Comparison of ENCODE assay signal across 11 mouse cellular contexts in the genomic region with DNA sequence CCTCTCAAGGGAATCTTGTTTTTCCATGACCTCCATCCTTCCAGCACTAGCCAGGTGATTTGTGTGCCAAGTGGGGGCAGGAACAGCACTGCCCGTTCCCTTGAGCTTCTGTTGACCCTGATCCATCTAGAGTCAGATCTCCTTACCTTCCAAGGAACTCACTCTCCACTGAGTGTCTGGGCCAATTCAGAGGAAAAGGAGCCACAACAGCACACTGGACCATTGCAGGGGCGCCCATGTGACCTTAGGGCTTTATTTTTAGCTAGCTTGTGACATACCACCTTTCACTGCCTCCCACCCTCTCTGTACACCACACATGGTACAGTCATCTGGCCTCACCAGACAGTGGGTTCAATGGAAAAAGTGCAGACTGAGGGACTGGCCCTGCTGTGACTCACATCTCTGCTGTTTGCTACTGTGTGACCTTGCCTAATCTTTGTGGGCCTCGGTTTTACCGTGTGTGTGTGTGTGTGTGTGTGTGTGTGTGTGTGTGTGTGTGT.
DNase-seq lines count a peak whose midpoint lies in the region; ATAC-seq lines count a peak whose summit lies in the region.
"Had no signal": no experiment of that assay in that cellular context is flagged by ENCODE, and none has a peak within 500 bp of the region (broad histone marks: within the 10 kb centered on the region; RNA-seq: fewer than 3 reads in every experiment).

No protein-coding gene starts in this region.

- no peak overlapping the region for H3K9ac ChIP-seq in intestine, embryonic 16.5 days (ENCODE audit: low read depth, low read length)

- no peak overlapping the region for H3K27ac ChIP-seq in intestine, embryonic 16.5 days (ENCODE audit: low read length)

- H3K4me2 ChIP-seq in intestine, embryonic 16.5 days (ENCODE audit: low read depth, low read length), result no peak overlapping the region

- ATAC-seq in common myeloid progenitor, adult 5-6 weeks (replicated peaks; ENCODE audit: low read depth, poor library complexity, severe bottlenecking), result peak; percentile 14; the same call in 1 of the 2 replicates
- no peak for ATAC-seq in intestine, embryonic 16.5 days

- H3K9me3 ChIP-seq in intestine, embryonic 16.5 days (ENCODE audit: control insufficient read depth, low read length), result no peaks in the 10 kb centered on the region
- H3K9me3 ChIP-seq: megakaryocyte, embryonic 14.5 days had no signal

- peak; percentile 59 to 62 for DNase-seq in gastrocnemius, adult 8-10 months (ENCODE audit: low spot score in 2 of 2)
- no peak for DNase-seq in gastrocnemius, postnatal 4 days (ENCODE audit: low spot score in 2 of 2)
- DNase-seq in ovary, adult 18-20 months (ENCODE audit: low spot score), result peak; percentile 40
- DNase-seq in ovary, postnatal 14 days (ENCODE audit: low spot score), result no peak
- peak; percentile 80 for DNase-seq in splenic B cell, adult 2 months (ENCODE audit: low read depth, low spot score)
- no peak for DNase-seq in left cerebral cortex, adult 11 months (ENCODE audit: low spot score)
- DNase-seq: cerebellum, postnatal 10 days; kidney, postnatal 14 days had no signal

- H3K36me3 ChIP-seq in splenic B cell, adult 2 months (ENCODE audit: control insufficient read depth, insufficient read depth, low read length, poor library complexity, severe bottlenecking), result no peaks in the 10 kb centered on the region
- no peaks in the 10 kb centered on the region for H3K36me3 ChIP-seq in intestine, embryonic 16.5 days (ENCODE audit: control insufficient read depth, insufficient read depth, low read length)

- peaks cover 15% of the 10 kb centered on the region for H3K4me1 ChIP-seq in intestine, embryonic 16.5 days (ENCODE audit: control insufficient read depth, insufficient read depth, low read length)

- no peak overlapping the region for H3K4me3 ChIP-seq in intestine, embryonic 16.5 days (ENCODE audit: low read length)
- H3K4me3 ChIP-seq: megakaryocyte, embryonic 14.5 days had no signal

- H3K27me3 ChIP-seq in splenic B cell, adult 2 months (ENCODE audit: control insufficient read depth, insufficient read depth, low read length, poor library complexity, severe bottlenecking), result no peaks in the 10 kb centered on the region
- H3K27me3 ChIP-seq in intestine, embryonic 16.5 days (replicated peaks; ENCODE audit: control insufficient read depth, insufficient read depth, low read length), result no peaks in the 10 kb centered on the region

- WGBS in intestine, embryonic 16.5 days, result 83% methylated on average over 4 of the region's 4 CpGs

Comparison
In these comparisons a context has a peak if more than half of its experiments do, and no peak if none do; other contexts are left out.
1. DNase-seq: peak in gastrocnemius, adult 8-10 months (2 of 2), ovary, adult 18-20 months (single experiment) and splenic B cell, adult 2 months (single experiment); none in gastrocnemius, postnatal 4 days (0 of 2), ovary, postnatal 14 days (single experiment) and left cerebral cortex, adult 11 months (single experiment).